ENCODE assay signal across 8 mouse cellular contexts in the genomic region with DNA sequence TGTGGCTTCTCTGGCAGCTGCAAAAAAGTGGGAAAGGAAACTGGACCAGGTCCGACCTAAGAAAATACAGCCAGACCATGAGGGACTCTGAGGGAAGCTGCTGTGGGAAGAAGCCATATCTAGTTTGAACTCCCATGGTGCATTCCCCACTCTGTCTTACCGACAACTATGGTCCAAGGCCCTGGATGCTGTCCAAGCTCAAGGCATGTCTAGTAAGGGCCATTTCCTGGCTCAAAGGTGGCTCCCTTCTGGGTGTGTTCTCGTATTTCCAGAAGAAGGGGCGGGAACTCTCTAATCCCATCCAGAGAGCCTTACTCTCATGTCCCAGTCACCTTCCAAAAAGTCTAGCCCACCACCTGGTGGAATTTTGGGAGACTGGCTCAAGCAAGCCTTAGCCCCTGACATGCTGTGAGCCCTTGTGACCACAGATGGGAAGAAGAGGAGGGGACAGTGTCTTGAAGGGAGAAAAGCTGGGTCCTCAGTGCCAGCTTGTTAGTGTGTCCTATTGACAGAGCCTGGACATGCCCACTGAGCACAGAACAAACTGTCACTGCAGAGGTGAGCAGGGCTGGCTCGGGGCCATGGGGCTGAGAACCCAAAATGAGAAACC. TPM values are rescaled to one million over a fixed set of nuclear protein-coding genes. Genes with fewer than 3 reads are reported as not detected.
DNase-seq lines count a peak whose midpoint lies in the region; ATAC-seq and TF ChIP-seq lines count a peak whose summit lies in the region.

No protein-coding gene starts in this region.

- no peak overlapping the region for H3K27ac ChIP-seq in hindbrain, embryonic 14.5 days
- H3K27ac ChIP-seq in hindbrain, embryonic 12.5 days: no peak overlapping the region
- H3K27ac ChIP-seq in heart, postnatal 0 days (ENCODE audit: low read depth): peak overlapping the region; percentile 56
- H3K27ac ChIP-seq in liver, embryonic 14.5 days: no peak overlapping the region

- TF ChIP-seq CTCF in heart, postnatal 0 days (IDR thresholded peaks at IDR 0.05; ENCODE audit: low read depth): no peak
- TF ChIP-seq CTCF in liver, embryonic 14.5 days (IDR thresholded peaks at IDR 0.05; ENCODE audit: low read depth): no peak

- peaks cover 40% of the 10 kb centered on the region for H3K4me1 ChIP-seq in hindbrain, embryonic 14.5 days (replicated peaks; ENCODE audit: control insufficient read depth, insufficient read depth, low read length)
- peaks cover 42% of the 10 kb centered on the region for H3K4me1 ChIP-seq in hindbrain, embryonic 12.5 days
- peaks cover 54% of the 10 kb centered on the region for H3K4me1 ChIP-seq in heart, postnatal 0 days (ENCODE audit: control insufficient read depth, insufficient read depth)
- H3K4me1 ChIP-seq in liver, embryonic 14.5 days (replicated peaks; ENCODE audit: control insufficient read depth in 2 of 2, insufficient read depth in 2 of 2, low read length in 1 of 2): peaks cover 7 to 17% of the 10 kb centered on the region in 2 experiments

- peaks cover 29% of the 10 kb centered on the region for H3K36me3 ChIP-seq in hindbrain, embryonic 14.5 days (replicated peaks; ENCODE audit: control insufficient read depth, insufficient read depth)
- peaks cover 32% of the 10 kb centered on the region for H3K36me3 ChIP-seq in hindbrain, embryonic 12.5 days
- H3K36me3 ChIP-seq in heart, postnatal 0 days (replicated peaks; ENCODE audit: control insufficient read depth, insufficient read depth, low read length): peaks cover 29% of the 10 kb centered on the region
- peaks cover 17% of the 10 kb centered on the region for H3K36me3 ChIP-seq in liver, embryonic 14.5 days (replicated peaks; ENCODE audit: control insufficient read depth, insufficient read depth, low read depth)

- ATAC-seq in hindbrain, embryonic 14.5 days (ENCODE audit: low FRiP score): no peak
- ATAC-seq in hindbrain, embryonic 12.5 days (ENCODE audit: low FRiP score): no peak
- ATAC-seq in heart, postnatal 0 days (ENCODE audit: insufficient read depth, low read depth): no peak
- no peak for ATAC-seq in liver, embryonic 14.5 days (ENCODE audit: insufficient read depth)
- no peak for ATAC-seq in inflammation-experienced regulatory T-cells, adult 6 months

- no peaks in the 10 kb centered on the region for H3K9me3 ChIP-seq in hindbrain, embryonic 14.5 days (ENCODE audit: control insufficient read depth, low read length)
- H3K9me3 ChIP-seq in hindbrain, embryonic 12.5 days (replicated peaks): no peaks in the 10 kb centered on the region
- H3K9me3 ChIP-seq in heart, postnatal 0 days (replicated peaks; ENCODE audit: control insufficient read depth, low read length): no peaks in the 10 kb centered on the region
- no peaks in the 10 kb centered on the region for H3K9me3 ChIP-seq in liver, embryonic 14.5 days (ENCODE audit: control insufficient read depth, low read length)

- H3K9ac ChIP-seq in hindbrain, embryonic 14.5 days: no peak overlapping the region
- H3K9ac ChIP-seq in hindbrain, embryonic 12.5 days: no peak overlapping the region
- peak overlapping the region; percentile 90 for H3K9ac ChIP-seq in heart, postnatal 0 days (replicated peaks; ENCODE audit: low read depth, low read length)
- H3K9ac ChIP-seq in liver, embryonic 14.5 days (replicated peaks): no peak overlapping the region

- DNase-seq in hindbrain, embryonic 14.5 days (ENCODE audit: low spot score): no peak
- DNase-seq in R1 (ENCODE audit: low read depth, low spot score): peak; percentile 32
- no peak for DNase-seq in heart, postnatal 0 days (ENCODE audit: low spot score)
- DNase-seq in liver, embryonic 14.5 days (ENCODE audit: low read depth in 3 of 3, low spot score in 3 of 3): no peak
- DNase-seq in T-cell, adult 2 months (ENCODE audit: low spot score): no peak
- no peak for DNase-seq in spleen, adult 12 weeks (ENCODE audit: low spot score)

- no peak overlapping the region for H3K4me3 ChIP-seq in hindbrain, embryonic 14.5 days (replicated peaks; ENCODE audit: low read length)
- H3K4me3 ChIP-seq in hindbrain, embryonic 12.5 days: no peak overlapping the region
- peak overlapping the region; percentile 88; the same call in 1 of the 2 replicates for H3K4me3 ChIP-seq in heart, postnatal 0 days (ENCODE audit: low read depth, low read length)
- H3K4me3 ChIP-seq in liver, embryonic 14.5 days (ENCODE audit: insufficient read depth in 1 of 2, low read depth in 2 of 2, low read length in 2 of 2): no peak overlapping the region

- no peaks in the 10 kb centered on the region for H3K27me3 ChIP-seq in hindbrain, embryonic 14.5 days (ENCODE audit: control insufficient read depth, insufficient read depth, low read length)
- H3K27me3 ChIP-seq in hindbrain, embryonic 12.5 days: no peaks in the 10 kb centered on the region
- no peaks in the 10 kb centered on the region for H3K27me3 ChIP-seq in heart, postnatal 0 days (ENCODE audit: control insufficient read depth, insufficient read depth, low read length)
- no peaks in the 10 kb centered on the region for H3K27me3 ChIP-seq in liver, embryonic 14.5 days (ENCODE audit: control insufficient read depth, insufficient read depth, low read length)

- TF ChIP-seq EP300 in heart, postnatal 0 days (IDR thresholded peaks at IDR 0.05; ENCODE audit: low read depth): no peak
- TF ChIP-seq EP300 in liver, embryonic 14.5 days (IDR thresholded peaks at IDR 0.05; ENCODE audit: low read depth): no peak

- 75% methylated on average over 5 of the region's 5 CpGs for WGBS in hindbrain, embryonic 14.5 days
- WGBS in hindbrain, embryonic 12.5 days: 74% methylated on average over 5 of the region's 5 CpGs
- WGBS in heart, postnatal 0 days: 33% methylated on average over 5 of the region's 5 CpGs
- 73% methylated on average over 5 of the region's 5 CpGs for whole genome bisulfite sequencing in liver, embryonic 14.5 days (ENCODE audit: insufficient replicate concordance)

- H3K4me2 ChIP-seq in hindbrain, embryonic 14.5 days (replicated peaks): peak overlapping the region; percentile 18
- no peak overlapping the region for H3K4me2 ChIP-seq in hindbrain, embryonic 12.5 days (replicated peaks)
- H3K4me2 ChIP-seq in heart, postnatal 0 days (ENCODE audit: low read depth, low read length): peak overlapping the region; percentile 90
- peak overlapping the region; percentile 78 for H3K4me2 ChIP-seq in liver, embryonic 14.5 days (ENCODE audit: low read depth)

RNA-seq across cellular contexts. Expression of gene Trim11, which starts 2.6 kb away (rescaled TPM):
- polyA plus RNA-seq in hindbrain, embryonic 14.5 days (2014; fragmentation: Nextera tagmentation; extraction: Ambion mirVana): 18.9 and 22.1 TPM in 2 replicates
- polyA plus RNA-seq in hindbrain, embryonic 12.5 days (2016; fragmentation: Nextera tagmentation; extraction: Ambion mirVana): 19.3 and 19.5 TPM in 2 replicates
- total RNA-seq in heart, postnatal 0 days (2014; rRNA removed; ENCODE audit: low replicate concordance): 36.8 and 37.4 TPM in 2 replicates
- polyA plus RNA-seq in heart, postnatal 0 days (2015; fragmentation: Nextera tagmentation; extraction: Ambion mirVana): 26.0 and 26.5 TPM in 2 replicates
- polyA plus RNA-seq in liver, embryonic 14.5 days (2012; rRNA removed): 8.1 and 8.3 TPM in 2 replicates
- polyA plus RNA-seq in liver, embryonic 14.5 days (2014; fragmentation: Nextera tagmentation; extraction: Ambion mirVana): 6.4 and 6.9 TPM in 2 replicates
- 10 to 100 TPM; 18.8 to 24.0 (median 20.3) TPM for polyA plus RNA-seq in inflammation-experienced regulatory T-cells, adult 6 months (2017; shearing (Covaris generic))

RNA-seq across cellular contexts. Expression of gene Hist3h2a, which starts 26.0 kb away (rescaled TPM):
- polyA plus RNA-seq in hindbrain, embryonic 14.5 days (2014; fragmentation: Nextera tagmentation; extraction: Ambion mirVana): 86.9 and 94.9 TPM in 2 replicates
- polyA plus RNA-seq in hindbrain, embryonic 12.5 days (2016; fragmentation: Nextera tagmentation; extraction: Ambion mirVana): 90.1 and 95.9 TPM in 2 replicates
- 90.4 and 94.8 TPM in 2 replicates for total RNA-seq in heart, postnatal 0 days (2014; rRNA removed; ENCODE audit: low replicate concordance)
- polyA plus RNA-seq in heart, postnatal 0 days (2015; fragmentation: Nextera tagmentation; extraction: Ambion mirVana): 43.1 and 63.4 TPM in 2 replicates
- polyA plus RNA-seq in liver, embryonic 14.5 days (2012; rRNA removed): 11.0 and 11.5 TPM in 2 replicates
- polyA plus RNA-seq in liver, embryonic 14.5 days (2014; fragmentation: Nextera tagmentation; extraction: Ambion mirVana): 13.5 and 16.7 TPM in 2 replicates
- polyA plus RNA-seq in inflammation-experienced regulatory T-cells, adult 6 months (2017; shearing (Covaris generic)): 1 to 10 TPM; 3.1 to 5.0 (median 4.2) TPM

RNA-seq across cellular contexts. Expression of gene Trim17, which starts 26.0 kb away (rescaled TPM):
- polyA plus RNA-seq in hindbrain, embryonic 14.5 days (2014; fragmentation: Nextera tagmentation; extraction: Ambion mirVana): 0.76 and 1.1 TPM in 2 replicates
- 1.2 and 1.5 TPM in 2 replicates for polyA plus RNA-seq in hindbrain, embryonic 12.5 days (2016; fragmentation: Nextera tagmentation; extraction: Ambion mirVana)
- total RNA-seq in heart, postnatal 0 days (2014; rRNA removed; ENCODE audit: low replicate concordance): 0.62 TPM in 1 of 2 replicates, not detected in the other
- polyA plus RNA-seq in heart, postnatal 0 days (2015; fragmentation: Nextera tagmentation; extraction: Ambion mirVana): 0.26 and 0.33 TPM in 2 replicates
- polyA plus RNA-seq in liver, embryonic 14.5 days (2012; rRNA removed): 0.05 and 0.06 TPM in 2 replicates
- polyA plus RNA-seq in liver, embryonic 14.5 days (2014; fragmentation: Nextera tagmentation; extraction: Ambion mirVana): 0.06 and 0.14 TPM in 2 replicates
- under 1 TPM in 2 of 3 experiments, not detected in 1; 0.14 to 0.40 TPM for polyA plus RNA-seq in inflammation-experienced regulatory T-cells, adult 6 months (2017; shearing (Covaris generic))

RNA-seq across cellular contexts. Expression of gene Hist3h2ba, which starts 31.8 kb away (rescaled TPM):
- polyA plus RNA-seq in hindbrain, embryonic 14.5 days (2014; fragmentation: Nextera tagmentation; extraction: Ambion mirVana): 109 and 138 TPM in 2 replicates
- polyA plus RNA-seq in hindbrain, embryonic 12.5 days (2016; fragmentation: Nextera tagmentation; extraction: Ambion mirVana): 149 and 154 TPM in 2 replicates
- total RNA-seq in heart, postnatal 0 days (2014; rRNA removed; ENCODE audit: low replicate concordance): 26.3 and 44.3 TPM in 2 replicates
- 7.0 and 8.2 TPM in 2 replicates for polyA plus RNA-seq in heart, postnatal 0 days (2015; fragmentation: Nextera tagmentation; extraction: Ambion mirVana)
- polyA plus RNA-seq in liver, embryonic 14.5 days (2012; rRNA removed): 15.7 and 16.0 TPM in 2 replicates
- polyA plus RNA-seq in liver, embryonic 14.5 days (2014; fragmentation: Nextera tagmentation; extraction: Ambion mirVana): 4.2 and 6.0 TPM in 2 replicates
- polyA plus RNA-seq in inflammation-experienced regulatory T-cells, adult 6 months (2017; shearing (Covaris generic)): 1 to 10 TPM; 2.9 to 5.2 (median 4.3) TPM

RNA-seq across cellular contexts. Expression of gene Rnf187, which starts 41.8 kb away (rescaled TPM):
- polyA plus RNA-seq in hindbrain, embryonic 14.5 days (2014; fragmentation: Nextera tagmentation; extraction: Ambion mirVana): 682 and 743 TPM in 2 replicates
- 498 and 513 TPM in 2 replicates for polyA plus RNA-seq in hindbrain, embryonic 12.5 days (2016; fragmentation: Nextera tagmentation; extraction: Ambion mirVana)
- total RNA-seq in heart, postnatal 0 days (2014; rRNA removed; ENCODE audit: low replicate concordance): 301 and 362 TPM in 2 replicates
- 145 and 147 TPM in 2 replicates for polyA plus RNA-seq in heart, postnatal 0 days (2015; fragmentation: Nextera tagmentation; extraction: Ambion mirVana)
- 80.8 and 83.3 TPM in 2 replicates for polyA plus RNA-seq in liver, embryonic 14.5 days (2012; rRNA removed)
- polyA plus RNA-seq in liver, embryonic 14.5 days (2014; fragmentation: Nextera tagmentation; extraction: Ambion mirVana): 104 and 120 TPM in 2 replicates
- polyA plus RNA-seq in inflammation-experienced regulatory T-cells, adult 6 months (2017; shearing (Covaris generic)): 10 to 100 TPM; 12.8 to 24.5 (median 15.7) TPM
